Mouse (Mus musculus): ENCODE results near the gene Aacs. TPM values are rescaled to one million over a fixed set of nuclear protein-coding genes. Genes with fewer than 3 reads are reported as not detected.
"Not testable (repeated sequence)": the region's sequence is repeated elsewhere in the genome, so short reads cannot be mapped to it uniquely, and the experiment has no call there.

Aacs gene
- total RNA-seq (2021) = 10 to 100 TPM; 12.8 to 18.9 TPM
- long read RNA-seq, experiment 1, transcript Aacs-201 (18 exons, 3,239 nt) = major isoform, 11 of 13 reads
- long read RNA-seq, experiment 1, partial matches to known transcripts = 0 of 13 reads
- long read RNA-seq, experiment 1, other reads (novel, unspliced or antisense) = 2 of 13 reads
- long read RNA-seq, experiment 2, transcript Aacs-201 (18 exons, 3,239 nt) = major isoform, 39 of 49 reads
- long read RNA-seq, experiment 2, partial matches to known transcripts = 4 of 49 reads
- long read RNA-seq, experiment 2, other reads (novel, unspliced or antisense) = 6 of 49 reads

- peak; percentile 93 to 96 for DNase-seq (ENCODE audit: low spot score in 2 of 2)
Observed at GRCm38 (mm10) chr5:125475601-125476285, at the start of gene Aacs. Gene Aacs (plus strand): TSS chr5:125475814.

GRCm38 (mm10) chr5:125426343-125426742 is 49.3 kb upstream of the Aacs start:
- DNase-seq (ENCODE audit: low spot score in 2 of 2) = no peak

- not testable (repeated sequence) for DNase-seq (ENCODE audit: low spot score in 2 of 2)
Observed at GRCm38 (mm10) chr5:125432324-125432723, 43.3 kb upstream of the Aacs start.

GRCm38 (mm10) chr5:125433793-125434337 is 41.7 kb upstream of the Aacs start, which contains the start of gene Dhx37:
Gene Dhx37 (minus strand): TSS chr5:125434121.
- DNase-seq (ENCODE audit: low spot score in 2 of 2) = peak; percentile 80 to 85

GRCm38 (mm10) chr5:125434347-125434746 is 41.3 kb upstream of the Aacs start:
- DNase-seq (ENCODE audit: low spot score in 2 of 2) = not testable (repeated sequence)

- DNase-seq (ENCODE audit: low spot score in 2 of 2) = no peak
Observed at GRCm38 (mm10) chr5:125440583-125441233, 34.9 kb upstream of the Aacs start.

GRCm38 (mm10) chr5:125441234-125442114 is 34.1 kb upstream of the Aacs start, which contains the start of gene Bri3bp:
Gene Bri3bp (plus strand): TSS chr5:125441568.
- DNase-seq (ENCODE audit: low spot score in 2 of 2) = peak in 1 of 2 experiments; percentile 27

GRCm38 (mm10) chr5:125442136-125442995 is 33.2 kb upstream of the Aacs start:
- DNase-seq (ENCODE audit: low spot score in 2 of 2) = no peak

GRCm38 (mm10) chr5:125443335-125443734 is 32.3 kb upstream of the Aacs start:
- no peak for DNase-seq (ENCODE audit: low spot score in 2 of 2)

GRCm38 (mm10) chr5:125443915-125444314 is 31.7 kb upstream of the Aacs start:
- no peak for DNase-seq (ENCODE audit: low spot score in 2 of 2)

- DNase-seq (ENCODE audit: low spot score in 2 of 2) = no peak
Observed at GRCm38 (mm10) chr5:125444554-125444953, 31.1 kb upstream of the Aacs start.

GRCm38 (mm10) chr5:125446344-125446743 is 29.3 kb upstream of the Aacs start:
- DNase-seq (ENCODE audit: low spot score in 2 of 2) = no peak

GRCm38 (mm10) chr5:125448026-125448425 is 27.6 kb upstream of the Aacs start:
- no peak for DNase-seq (ENCODE audit: low spot score in 2 of 2)

GRCm38 (mm10) chr5:125448631-125449030 is 27.0 kb upstream of the Aacs start:
- no peak for DNase-seq (ENCODE audit: low spot score in 2 of 2)

- DNase-seq (ENCODE audit: low spot score in 2 of 2) = no peak
Observed at GRCm38 (mm10) chr5:125449306-125449705, 26.3 kb upstream of the Aacs start.

GRCm38 (mm10) chr5:125452573-125452972 is 23.0 kb upstream of the Aacs start:
- DNase-seq (ENCODE audit: low spot score in 2 of 2) = peak; percentile 35 to 39

- DNase-seq (ENCODE audit: low spot score in 2 of 2) = no peak
Observed at GRCm38 (mm10) chr5:125456100-125456499, 19.5 kb upstream of the Aacs start.

GRCm38 (mm10) chr5:125457538-125457937 is 18.1 kb upstream of the Aacs start:
- DNase-seq (ENCODE audit: low spot score in 2 of 2) = no peak

- DNase-seq (ENCODE audit: low spot score in 2 of 2) = no peak
Observed at GRCm38 (mm10) chr5:125460574-125460973, 15.0 kb upstream of the Aacs start.
